Mouse (Mus musculus) frontal cortex, adult 2 months (tissue): ENCODE results near the gene Hist1h4f. TPM values are rescaled to one million over a fixed set of nuclear protein-coding genes. Genes with fewer than 3 reads are reported as not detected.
"Not testable (repeated sequence)": the region's sequence is repeated elsewhere in the genome, so short reads cannot be mapped to it uniquely, and the experiment has no call there.

ENCODE experiments used
- DNase-seq, 2 experiments: peaks; one replicate each; pipeline ENCODE4 v3.0.0; 2022; ENCODE audit warnings: low spot score in 1 of 2; ENCODE audit errors: extremely low spot score in 1 of 2
- polyA plus RNA-seq: library from polyadenylated mRNA; depleted of rRNA; stranded (reverse); fragments of >200 nt; gene quantifications from 2 replicates; pipeline ENCODE4 v1.2.3, GENCODE M21; 2012

Gene Hist1h4f
- polyA plus RNA-seq, 1 experiment: 2.8 TPM

- DNase-seq: no peak
These were observed 5.5 kb upstream of the Hist1h4f start for GRCm38 (mm10) chr13:23556906-23557305.

GRCm38 (mm10) chr13:23555839-23556416 is 4.5 kb upstream of the Hist1h4f start:
- peak; percentile 82 to 90 for DNase-seq

GRCm38 (mm10) chr13:23554925-23555838 is 3.7 kb upstream of the Hist1h4f start:
- peak; percentile 69 to 88 for DNase-seq

GRCm38 (mm10) chr13:23554393-23554792 is 2.9 kb upstream of the Hist1h4f start:
- DNase-seq: no peak

- no peak for DNase-seq
These were observed 1.5 kb upstream of the Hist1h4f start, which contains the start of gene Hist1h1d for GRCm38 (mm10) chr13:23552962-23553361. Gene Hist1h1d (plus strand): TSS chr13:23553262.

GRCm38 (mm10) chr13:23551931-23552914 is 775 bp upstream of the Hist1h4f start:
- no peak for DNase-seq

- no peak for DNase-seq
These were observed 695 bp downstream of the Hist1h4f start for GRCm38 (mm10) chr13:23550761-23551145.

- no peak for DNase-seq
These were observed 4.8 kb downstream of the Hist1h4f start for GRCm38 (mm10) chr13:23546694-23547093.

GRCm38 (mm10) chr13:23544787-23545120 is 6.7 kb downstream of the Hist1h4f start:
- not testable (repeated sequence) for DNase-seq

- DNase-seq: peak; percentile 81 to 96
These were observed 7.3 kb downstream of the Hist1h4f start, which contains the start of gene Hist1h3f for GRCm38 (mm10) chr13:23543965-23544786. Gene Hist1h3f (plus strand): TSS chr13:23544052.

GRCm38 (mm10) chr13:23542999-23543607 is 8.3 kb downstream of the Hist1h4f start, which contains the start of gene Hist1h2bh:
Gene Hist1h2bh (minus strand): TSS chr13:23543392.
- peak; percentile 87 to 90 for DNase-seq

GRCm38 (mm10) chr13:23542225-23542980 is 9.0 kb downstream of the Hist1h4f start:
- DNase-seq: not testable (repeated sequence)

- DNase-seq: no peak
These were observed 10.0 kb downstream of the Hist1h4f start for GRCm38 (mm10) chr13:23541497-23541896.

GRCm38 (mm10) chr13:23539821-23540220 is 11.6 kb downstream of the Hist1h4f start:
- DNase-seq: not testable (repeated sequence)

GRCm38 (mm10) chr13:23538249-23538648 is 13.2 kb downstream of the Hist1h4f start:
- DNase-seq: no peak

- no peak for DNase-seq
These were observed 14.3 kb downstream of the Hist1h4f start for GRCm38 (mm10) chr13:23537006-23537710.

GRCm38 (mm10) chr13:23536076-23536822 is 15.2 kb downstream of the Hist1h4f start:
- DNase-seq: no peak
